Mouse (Mus musculus): ENCODE results near the gene Mycl. TPM values are rescaled to one million over a fixed set of nuclear protein-coding genes. Genes with fewer than 3 reads are reported as not detected.
A peak's percentile ranks its signal among the peaks of the same experiment; 100 is the strongest.

Mycl gene
- polyA plus RNA-seq, 1 experiment from 2014 or later = 14.2 TPM

DNA sequence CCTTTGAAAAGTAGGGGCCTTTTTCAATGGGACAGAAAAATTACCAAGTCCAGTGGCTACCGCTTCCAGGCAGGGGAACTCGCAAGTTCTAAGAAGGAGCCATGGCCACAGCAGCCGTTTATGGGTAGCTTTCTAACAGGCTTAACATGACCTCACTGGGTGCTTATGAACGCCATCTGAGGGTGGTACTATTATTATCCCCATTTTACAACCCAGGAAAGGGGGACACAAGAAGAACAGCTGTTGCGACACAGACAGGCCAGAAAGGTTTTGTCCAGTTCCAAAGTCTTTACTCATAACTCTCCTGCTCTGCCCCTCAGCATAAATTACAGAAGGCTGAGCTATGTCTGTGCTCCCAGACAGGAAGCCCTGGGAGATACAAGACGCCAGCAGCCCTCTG is 33.9 kb upstream of the Mycl start:
- H3K4me1 ChIP-seq (replicated peaks; ENCODE audit: control insufficient read depth, insufficient read depth) = peaks cover 6% of the 10 kb centered on the region; the same call in 1 of the 2 replicates
- ATAC-seq (ENCODE audit: low FRiP score, low TSS enrichment) = no peak
- no peaks in the 10 kb centered on the region for H3K27me3 ChIP-seq (ENCODE audit: control insufficient read depth, insufficient read depth, low read length)
- no peak for TF ChIP-seq CTCF (IDR thresholded peaks at IDR 0.05; ENCODE audit: low read depth)
- no peak for TF ChIP-seq EP300 (optimal IDR thresholded peaks at IDR 0.05)
- DNase-seq (ENCODE audit: low spot score) = no peak
- peak overlapping the region; percentile 98 for H3K4me2 ChIP-seq (replicated peaks; ENCODE audit: low read depth)
- no peaks in the 10 kb centered on the region for H3K9me3 ChIP-seq (ENCODE audit: control insufficient read depth, low read length)
- H3K27ac ChIP-seq (replicated peaks) = no peak overlapping the region
- peak overlapping the region; percentile 54; the same call in 1 of the 2 replicates for H3K9ac ChIP-seq (ENCODE audit: low read length)
- WGBS = 54% methylated on average over 6 of the region's 6 CpGs
- peak overlapping the region; percentile 55 for H3K4me3 ChIP-seq (ENCODE audit: low read depth, low read length)
- no peaks in the 10 kb centered on the region for H3K36me3 ChIP-seq (ENCODE audit: control insufficient read depth, insufficient read depth, low read length)

DNA sequence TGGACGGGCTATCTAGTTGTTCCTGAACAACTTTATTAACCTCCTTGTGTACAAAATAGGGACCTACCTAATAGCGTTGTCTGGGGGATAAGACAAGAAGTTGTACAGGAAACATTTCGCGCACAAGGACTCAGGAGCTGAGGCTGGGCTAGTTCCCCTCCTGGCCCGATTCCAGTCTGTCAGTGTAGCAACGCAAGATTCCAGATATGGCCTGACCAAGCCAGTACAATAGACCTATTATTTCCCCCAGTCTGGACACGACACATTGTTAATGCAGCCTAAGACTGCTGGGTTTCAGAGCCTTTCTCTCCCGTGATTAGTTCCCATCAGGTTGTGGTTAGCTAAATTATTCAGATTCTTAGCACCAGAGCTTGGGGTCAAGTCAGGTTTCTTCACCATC is 32.7 kb upstream of the Mycl start:
- Histone ChIP-seq H3K27ac (replicated peaks) (no peak overlapping the region), H3K4me3 (ENCODE audit: low read depth, low read length) (no peak overlapping the region), H3K36me3 (ENCODE audit: control insufficient read depth, insufficient read depth, low read length) (no peaks in the 10 kb centered on the region), H3K4me2 (replicated peaks; ENCODE audit: low read depth) (no peak overlapping the region), H3K9ac (ENCODE audit: low read length) (no peak overlapping the region), H3K9me3 (ENCODE audit: control insufficient read depth, low read length) (no peaks in the 10 kb centered on the region), H3K4me1 (replicated peaks; ENCODE audit: control insufficient read depth, insufficient read depth) (peaks cover 6% of the 10 kb centered on the region; the same call in 1 of the 2 replicates), H3K27me3 (ENCODE audit: control insufficient read depth, insufficient read depth, low read length) (no peaks in the 10 kb centered on the region)
- DNase-seq (ENCODE audit: low spot score) = peak; percentile 64
- WGBS = 46% methylated on average over 8 of the region's 8 CpGs
- TF ChIP-seq EP300 (optimal IDR thresholded peaks at IDR 0.05) (no peak), CTCF (IDR thresholded peaks at IDR 0.05; ENCODE audit: low read depth) (no peak)
- peak; percentile 69; the same call in 1 of the 2 replicates for ATAC-seq (ENCODE audit: low FRiP score, low TSS enrichment)

DNA sequence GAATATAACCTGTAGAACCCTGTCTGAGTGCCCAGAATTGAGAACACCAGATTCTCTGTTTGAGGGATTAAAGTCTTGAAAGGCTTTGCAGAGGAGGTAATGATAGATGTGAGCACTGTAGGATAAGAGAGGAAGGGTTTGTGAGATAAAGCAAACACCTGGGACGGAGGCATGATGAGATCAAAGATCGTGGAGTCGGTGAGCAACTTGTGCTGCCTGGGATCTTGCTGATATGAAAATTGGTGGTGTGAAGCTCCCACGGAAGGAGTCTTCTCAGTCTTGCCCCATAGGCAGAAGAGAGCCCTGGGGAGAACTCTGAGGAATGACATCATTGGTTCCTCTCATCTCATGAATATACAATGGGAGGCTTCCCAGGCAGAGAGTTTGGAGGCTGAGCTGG is 27.3 kb upstream of the Mycl start:
- Histone ChIP-seq H3K4me3 (ENCODE audit: low read depth, low read length) (no peak overlapping the region), H3K4me1 (replicated peaks; ENCODE audit: control insufficient read depth, insufficient read depth) (no peaks in the 10 kb centered on the region), H3K27me3 (ENCODE audit: control insufficient read depth, insufficient read depth, low read length) (no peaks in the 10 kb centered on the region), H3K9me3 (ENCODE audit: control insufficient read depth, low read length) (no peaks in the 10 kb centered on the region), H3K27ac (replicated peaks) (no peak overlapping the region), H3K9ac (ENCODE audit: low read length) (no peak overlapping the region), H3K36me3 (ENCODE audit: control insufficient read depth, insufficient read depth, low read length) (no peaks in the 10 kb centered on the region), H3K4me2 (replicated peaks; ENCODE audit: low read depth) (no peak overlapping the region)
- DNase-seq (ENCODE audit: low spot score) (no peak), ATAC-seq (ENCODE audit: low FRiP score, low TSS enrichment) (no peak)
- 52% methylated on average over 4 of the region's 4 CpGs for WGBS
- TF ChIP-seq CTCF (IDR thresholded peaks at IDR 0.05; ENCODE audit: low read depth) (no peak), EP300 (optimal IDR thresholded peaks at IDR 0.05) (no peak)

DNA sequence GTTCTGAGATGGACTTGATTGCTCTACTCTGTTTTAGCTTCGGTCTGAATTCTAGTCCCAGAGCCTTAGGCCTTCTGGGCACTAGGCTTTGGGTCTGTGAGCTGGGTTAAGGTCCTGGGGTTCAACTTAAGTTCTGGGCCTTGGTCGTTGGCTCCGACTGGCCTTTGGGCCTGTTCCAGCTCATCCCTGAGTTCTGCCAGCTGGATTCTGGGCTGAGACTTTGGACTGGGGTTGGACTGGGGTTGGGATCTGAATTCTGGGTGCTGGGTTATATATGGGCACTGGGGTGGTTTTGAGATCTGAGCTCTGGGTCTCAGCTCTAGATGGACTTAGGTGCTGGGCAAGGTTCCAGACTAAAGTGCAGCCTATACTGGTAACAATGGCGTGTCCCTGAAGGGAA is 24.3 kb upstream of the Mycl start:
- Histone ChIP-seq H3K36me3 (ENCODE audit: control insufficient read depth, insufficient read depth, low read length) (no peaks in the 10 kb centered on the region), H3K4me2 (replicated peaks; ENCODE audit: low read depth) (no peak overlapping the region), H3K9me3 (ENCODE audit: control insufficient read depth, low read length) (no peaks in the 10 kb centered on the region), H3K27ac (replicated peaks) (no peak overlapping the region), H3K27me3 (ENCODE audit: control insufficient read depth, insufficient read depth, low read length) (no peaks in the 10 kb centered on the region), H3K4me3 (ENCODE audit: low read depth, low read length) (no peak overlapping the region), H3K4me1 (replicated peaks; ENCODE audit: control insufficient read depth, insufficient read depth) (no peaks in the 10 kb centered on the region), H3K9ac (ENCODE audit: low read length) (no peak overlapping the region)
- DNase-seq (ENCODE audit: low spot score) (no peak), ATAC-seq (ENCODE audit: low FRiP score, low TSS enrichment) (no peak)
- 62% methylated on average over 4 of the region's 4 CpGs for WGBS
- TF ChIP-seq CTCF (IDR thresholded peaks at IDR 0.05; ENCODE audit: low read depth) (no peak), EP300 (optimal IDR thresholded peaks at IDR 0.05) (no peak)

DNA sequence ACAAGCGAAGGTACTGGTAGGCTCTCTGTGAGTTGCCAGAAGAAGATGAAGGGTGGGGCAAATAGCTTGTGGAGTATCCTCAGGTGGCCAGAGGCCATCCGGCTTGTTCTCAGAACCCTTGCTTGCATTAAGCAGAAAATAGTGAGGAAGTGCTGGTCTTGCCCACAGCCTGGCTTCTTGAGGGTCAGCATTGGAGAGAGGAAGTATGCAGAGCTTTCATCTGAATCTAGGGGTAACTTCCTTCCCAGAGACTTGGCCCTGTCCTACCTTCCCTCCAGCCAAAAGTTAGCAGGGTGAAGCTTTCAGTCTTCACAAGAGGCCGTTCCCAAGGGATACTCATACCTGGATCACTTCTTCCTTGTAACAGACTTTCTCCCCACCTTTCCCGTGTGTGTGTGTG is 23.8 kb upstream of the Mycl start:
- Histone ChIP-seq H3K27me3 (ENCODE audit: control insufficient read depth, insufficient read depth, low read length) (no peaks in the 10 kb centered on the region), H3K4me2 (replicated peaks; ENCODE audit: low read depth) (no peak overlapping the region), H3K9me3 (ENCODE audit: control insufficient read depth, low read length) (no peaks in the 10 kb centered on the region), H3K36me3 (ENCODE audit: control insufficient read depth, insufficient read depth, low read length) (no peaks in the 10 kb centered on the region), H3K9ac (ENCODE audit: low read length) (no peak overlapping the region), H3K27ac (replicated peaks) (no peak overlapping the region), H3K4me3 (ENCODE audit: low read depth, low read length) (no peak overlapping the region), H3K4me1 (replicated peaks; ENCODE audit: control insufficient read depth, insufficient read depth) (no peaks in the 10 kb centered on the region)
- TF ChIP-seq EP300 (optimal IDR thresholded peaks at IDR 0.05) (no peak), CTCF (IDR thresholded peaks at IDR 0.05; ENCODE audit: low read depth) (no peak)
- ATAC-seq (ENCODE audit: low FRiP score, low TSS enrichment) = no peak
- no peak for DNase-seq (ENCODE audit: low spot score)
- WGBS = 63% methylated on average over 4 of the region's 4 CpGs

DNA sequence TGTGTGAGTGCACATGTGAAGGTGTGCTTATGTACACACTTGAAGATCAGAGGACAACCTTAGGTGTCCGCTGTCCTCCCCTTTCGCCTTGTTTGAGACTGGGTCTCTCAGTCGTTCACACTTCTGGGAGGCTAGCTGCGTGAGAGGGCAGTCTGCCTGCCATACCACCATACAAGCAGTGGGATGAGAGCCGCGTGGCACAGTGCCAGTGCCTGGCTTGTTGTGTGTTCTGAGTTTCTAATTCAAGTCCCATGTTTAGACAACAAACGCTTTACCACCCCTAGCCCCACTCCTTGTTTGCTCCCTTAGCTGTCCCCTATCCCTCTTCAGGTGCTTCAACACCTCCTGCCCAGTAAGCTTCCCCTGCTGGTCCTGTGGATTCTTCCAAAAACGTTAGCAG is 23.4 kb upstream of the Mycl start:
- peak overlapping the region; percentile 30 for H3K27ac ChIP-seq (replicated peaks)
- no peaks in the 10 kb centered on the region for H3K9me3 ChIP-seq (ENCODE audit: control insufficient read depth, low read length)
- H3K4me3 ChIP-seq (ENCODE audit: low read depth, low read length) = no peak overlapping the region
- no peaks in the 10 kb centered on the region for H3K36me3 ChIP-seq (ENCODE audit: control insufficient read depth, insufficient read depth, low read length)
- H3K9ac ChIP-seq (ENCODE audit: low read length) = no peak overlapping the region
- H3K27me3 ChIP-seq (ENCODE audit: control insufficient read depth, insufficient read depth, low read length) = no peaks in the 10 kb centered on the region
- DNase-seq (ENCODE audit: low spot score) (no peak), ATAC-seq (ENCODE audit: low FRiP score, low TSS enrichment) (no peak)
- no peak overlapping the region for H3K4me2 ChIP-seq (replicated peaks; ENCODE audit: low read depth)
- TF ChIP-seq EP300 (optimal IDR thresholded peaks at IDR 0.05) = no peak
- TF ChIP-seq CTCF (IDR thresholded peaks at IDR 0.05; ENCODE audit: low read depth) = no peak
- H3K4me1 ChIP-seq (replicated peaks; ENCODE audit: control insufficient read depth, insufficient read depth) = no peaks in the 10 kb centered on the region
- 65% methylated on average over 8 of the region's 8 CpGs for WGBS
